Mouse (Mus musculus) regulatory T cell (primary cell): Measurements from ENCODE around the gene Tff1.

Source experiments
- in situ Hi-C: fragments of 300-600 bp; cut with MboI, MseI; formaldehyde crosslinking; loops from one replicate; pipeline ENCODE4 v1.15.1; 2025; ENCODE audit warnings: high pct_unique_total_duplicates

Gene Tff1

DNA sequence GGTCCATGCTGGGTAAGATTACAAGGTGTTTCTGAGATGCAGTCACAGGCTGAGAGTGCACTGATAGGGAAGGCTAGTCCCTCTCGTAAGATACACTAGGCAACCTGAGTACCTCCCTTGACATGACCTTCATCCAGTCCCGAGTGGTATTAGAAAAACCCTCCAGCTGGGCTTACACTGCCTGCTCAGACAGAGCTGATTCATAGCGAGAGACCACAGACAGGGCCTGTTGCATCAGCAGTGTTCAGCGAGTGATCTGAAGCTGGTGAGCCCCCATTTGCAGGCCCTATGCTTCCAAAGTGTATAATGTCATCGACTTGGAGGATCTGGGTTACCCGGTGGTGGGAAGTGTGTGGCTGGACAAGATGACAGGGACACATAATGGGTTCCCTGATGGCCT lies at the start of gene Tff1:
TSS of gene Tff1 (minus strand) at position 151 of the 400 bp plus-strand sequence.
- in situ Hi-C loops, result no loop called here

DNA sequence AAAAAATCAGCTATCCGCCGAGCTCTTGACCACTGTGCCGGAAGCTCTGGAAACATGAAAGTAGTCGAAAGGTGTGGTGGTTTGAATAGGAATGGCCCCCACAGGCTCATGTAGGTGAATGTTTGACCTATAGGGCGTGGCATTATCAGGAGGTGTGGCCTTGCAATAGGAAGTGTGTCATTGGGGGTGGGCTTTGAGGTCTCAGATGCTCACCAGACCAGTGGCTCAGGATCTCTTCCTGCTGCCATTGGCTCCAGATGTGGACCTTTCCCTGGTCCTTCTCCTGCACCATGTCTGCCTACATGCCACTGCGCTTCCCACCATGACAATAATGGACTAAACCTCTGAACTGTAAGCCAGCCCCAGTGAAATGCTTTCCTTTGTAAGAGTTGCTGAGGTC lies 46.8 kb upstream of the Tff1 start:
- in situ Hi-C loops, result no loop called here

DNA sequence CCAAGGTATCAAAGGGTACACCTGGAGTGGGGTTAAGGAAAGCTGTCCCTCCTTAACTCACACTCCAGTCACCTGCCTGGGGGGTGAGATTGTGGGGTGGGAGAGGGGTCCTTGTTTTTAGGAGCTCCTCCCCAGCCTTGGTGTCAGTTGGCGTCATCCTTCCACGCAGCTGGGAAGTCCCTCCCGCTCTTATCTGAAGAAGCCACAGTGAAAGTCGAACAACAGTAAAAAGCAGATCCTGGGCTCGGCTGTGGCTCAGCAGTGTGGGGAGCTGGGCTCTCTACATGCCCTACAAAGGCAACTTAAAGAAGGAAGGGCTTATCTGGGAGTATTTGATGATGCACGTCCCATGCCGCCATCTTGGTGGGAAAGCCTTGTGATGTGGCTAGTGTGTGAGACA lies 45.2 kb upstream of the Tff1 start:
- in situ Hi-C loops, result no loop called here

DNA sequence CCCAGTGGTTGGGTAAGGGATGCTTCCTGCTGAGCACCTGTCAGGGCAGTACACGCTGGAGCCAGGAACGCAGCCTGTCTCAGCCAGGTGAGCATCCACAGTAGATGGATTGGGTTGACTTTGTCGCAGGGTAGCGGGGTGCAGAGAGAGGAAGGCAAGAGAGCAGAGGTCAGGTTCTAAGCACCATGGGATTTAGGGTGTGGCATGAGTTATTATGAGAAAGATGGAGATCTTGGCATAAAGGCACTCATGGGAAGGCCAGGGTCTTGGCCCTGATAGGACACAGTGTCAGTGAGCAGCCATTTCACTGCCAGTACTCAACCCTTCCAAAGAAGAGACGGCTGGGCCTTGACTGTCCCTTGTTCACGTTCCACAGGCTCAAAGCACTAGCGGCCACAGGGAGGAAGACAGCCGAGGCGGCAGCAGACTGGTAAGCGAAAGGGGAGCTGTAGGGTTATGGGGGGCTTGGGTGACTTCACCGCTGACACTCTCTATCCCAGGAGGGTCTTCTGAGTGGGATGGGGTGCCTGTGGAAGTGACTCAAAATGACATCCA lies 44.4 kb upstream of the Tff1 start:
- in situ Hi-C loops, result no loop called here

DNA sequence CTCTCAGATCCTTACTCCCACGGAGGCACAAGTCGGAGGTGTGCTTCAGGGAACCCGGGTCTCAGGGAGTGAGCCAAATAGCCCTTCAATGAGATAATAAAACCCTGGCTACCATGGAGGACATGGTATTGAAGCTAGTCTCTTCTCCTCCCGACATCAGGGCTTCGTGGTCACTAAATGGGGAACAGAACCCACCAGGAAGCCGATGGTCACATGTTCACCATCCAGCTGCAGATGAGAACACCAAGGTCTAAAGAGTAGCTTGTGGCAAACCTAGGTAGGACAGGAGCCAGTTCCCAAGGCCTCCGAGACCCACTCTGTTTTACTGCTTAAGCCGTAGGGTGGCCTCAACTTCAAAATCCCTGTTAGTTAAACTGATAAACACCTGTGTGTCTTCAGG lies 43.6 kb upstream of the Tff1 start:
- in situ Hi-C loops, result no loop called here

DNA sequence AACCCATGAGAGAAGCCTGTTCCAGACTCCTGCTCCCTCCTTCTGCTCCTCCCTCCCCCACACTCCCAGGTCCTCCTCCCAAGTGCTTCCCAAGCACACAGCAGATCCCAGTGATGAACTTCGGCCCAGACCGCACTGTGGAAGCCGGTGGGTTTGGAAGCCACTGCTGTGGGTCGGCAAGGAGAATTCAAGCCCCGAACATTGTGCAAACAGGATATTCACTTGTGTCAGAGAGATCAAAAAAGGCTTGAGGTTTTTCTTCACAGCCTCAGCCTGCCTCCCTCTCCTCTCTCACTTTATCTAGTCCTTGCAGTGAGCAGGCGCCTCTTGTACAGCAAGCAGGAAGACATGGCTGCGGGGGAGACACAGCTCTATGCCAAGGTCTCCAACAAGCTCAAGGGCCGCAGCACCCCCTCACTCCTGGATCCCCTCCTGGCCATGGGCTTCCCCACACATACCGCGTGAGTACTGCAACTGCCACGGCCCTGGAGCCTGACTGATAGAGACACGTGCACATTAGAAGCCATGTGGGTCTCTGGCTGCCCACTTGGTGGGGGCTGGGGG lies 42.8 kb upstream of the Tff1 start, which contains the start of gene Ubash3a:
TSS of gene Ubash3a (plus strand) at position 103 of the 564 bp plus-strand sequence.
- in situ Hi-C loops, result no loop called here

DNA sequence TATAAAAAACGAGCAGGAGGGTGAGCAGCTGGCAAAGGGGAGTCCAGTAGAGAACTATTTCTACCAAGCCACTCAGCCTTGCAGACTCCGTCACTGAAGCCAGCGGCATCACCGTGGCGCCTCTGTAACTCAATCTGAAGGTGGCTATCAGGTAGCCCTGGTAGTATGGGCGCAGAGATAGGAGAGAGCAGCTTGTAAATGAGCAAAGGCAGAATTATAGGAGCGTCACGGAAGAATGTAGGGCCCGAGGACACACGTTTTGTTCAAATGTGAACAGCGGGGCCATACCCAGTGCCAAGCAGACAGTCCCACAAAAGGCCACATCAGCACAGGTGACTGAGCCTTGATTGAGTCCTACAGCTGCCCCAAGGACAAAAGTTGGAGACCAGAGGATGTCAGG lies 33.8 kb upstream of the Tff1 start, which contains the start of gene Tmprss3:
TSS of gene Tmprss3 (minus strand) at position 101 of the 400 bp plus-strand sequence.
- in situ Hi-C loops, result no loop called here

DNA sequence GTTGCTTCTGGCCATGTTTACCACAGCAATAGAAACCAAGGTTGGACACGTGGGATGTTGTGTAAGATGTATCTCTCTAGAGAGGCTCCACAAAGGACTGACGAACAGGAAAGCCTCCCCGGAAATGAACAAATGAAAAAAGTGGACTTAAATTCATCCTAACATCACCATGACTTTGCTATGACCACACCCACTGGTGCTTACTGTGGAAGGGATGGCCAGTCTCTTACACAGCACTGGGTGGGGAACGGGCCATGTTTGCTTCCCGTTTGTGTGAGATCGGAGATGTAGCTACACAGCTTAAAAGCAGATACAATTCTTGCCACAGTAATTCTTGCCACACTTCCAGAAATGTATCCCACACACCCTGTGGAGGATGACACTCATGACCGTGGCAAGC lies 31.2 kb upstream of the Tff1 start:
- in situ Hi-C loops, result no loop called here

DNA sequence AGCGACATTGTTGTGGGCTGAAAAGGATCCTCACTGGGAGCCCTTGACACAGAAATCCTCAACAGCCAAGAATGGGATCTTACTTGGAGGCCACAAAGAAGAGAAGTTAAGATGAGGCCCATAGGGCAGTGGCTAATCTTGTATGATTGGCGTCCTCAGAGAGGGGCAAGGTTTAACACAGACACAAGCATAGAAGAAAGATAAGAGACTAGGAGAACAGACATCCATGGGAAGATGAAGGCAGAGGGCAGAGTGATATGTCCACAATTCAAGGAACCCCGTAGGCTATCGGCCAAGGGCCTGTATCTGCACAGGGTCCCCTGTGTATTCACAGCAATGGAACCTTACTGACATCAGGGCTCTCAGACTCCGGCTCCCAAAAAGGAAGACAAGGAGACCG lies 30.1 kb upstream of the Tff1 start:
- in situ Hi-C loops, result no loop called here

DNA sequence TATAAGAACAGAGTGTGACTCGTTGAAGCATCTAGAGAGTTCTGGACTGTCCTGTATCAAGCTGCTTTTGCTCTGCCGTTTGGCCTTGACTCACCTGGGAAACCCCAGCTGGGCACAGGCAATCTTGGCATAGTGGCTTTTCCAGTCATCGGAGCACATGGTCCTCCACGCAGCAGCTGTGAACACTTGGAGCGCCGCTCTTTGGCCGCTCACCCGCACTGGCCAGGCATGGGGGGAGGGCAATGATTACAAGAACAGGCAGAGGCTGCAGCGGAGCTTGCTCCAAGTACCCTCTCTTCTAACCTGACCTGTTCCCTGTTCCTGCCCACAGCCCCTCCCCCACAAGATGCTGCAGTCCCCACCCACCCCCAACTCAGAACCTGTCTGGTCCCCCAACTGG lies 28.3 kb upstream of the Tff1 start:
- in situ Hi-C loops, result no loop called here

DNA sequence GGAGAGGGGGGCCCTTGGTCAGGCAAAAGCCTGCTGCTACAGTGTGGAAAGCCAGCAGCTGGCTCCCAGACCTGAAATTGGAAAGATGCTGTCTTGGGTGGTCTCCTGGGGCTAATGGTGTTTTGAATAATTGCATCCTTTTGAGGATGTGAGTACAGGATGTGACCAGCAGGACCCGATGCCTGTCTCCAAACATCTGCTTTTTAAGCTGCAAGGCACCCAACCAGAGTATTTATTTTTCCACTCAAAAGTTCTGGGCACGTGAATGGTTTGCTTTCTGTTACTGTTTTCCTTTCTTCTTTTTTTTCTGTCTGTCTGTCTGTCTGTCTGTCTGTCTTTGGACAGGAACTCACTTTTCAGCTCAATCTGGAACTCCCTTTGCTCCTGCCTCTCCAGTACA lies 27.6 kb upstream of the Tff1 start:
- in situ Hi-C loops, result no loop called here

DNA sequence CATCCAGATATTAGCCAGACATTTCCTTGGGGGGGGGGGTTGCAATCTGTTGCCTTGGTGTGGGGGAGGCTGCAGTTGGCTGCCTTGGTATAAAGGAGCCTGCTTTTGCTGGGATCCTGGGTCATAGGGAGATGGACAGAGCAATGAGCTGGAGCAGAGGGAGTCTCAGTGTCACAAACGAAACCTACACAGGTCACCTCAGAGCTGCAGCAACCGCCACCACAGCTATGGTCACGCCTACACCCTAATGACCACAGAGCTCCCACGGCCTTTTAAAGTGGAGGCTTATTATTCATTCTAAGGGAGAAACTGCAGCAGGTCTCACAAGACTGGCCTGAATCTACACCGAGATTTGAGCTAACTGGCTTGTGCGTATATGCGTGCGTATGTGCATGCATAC lies 26.7 kb upstream of the Tff1 start:
- in situ Hi-C loops, result no loop called here

DNA sequence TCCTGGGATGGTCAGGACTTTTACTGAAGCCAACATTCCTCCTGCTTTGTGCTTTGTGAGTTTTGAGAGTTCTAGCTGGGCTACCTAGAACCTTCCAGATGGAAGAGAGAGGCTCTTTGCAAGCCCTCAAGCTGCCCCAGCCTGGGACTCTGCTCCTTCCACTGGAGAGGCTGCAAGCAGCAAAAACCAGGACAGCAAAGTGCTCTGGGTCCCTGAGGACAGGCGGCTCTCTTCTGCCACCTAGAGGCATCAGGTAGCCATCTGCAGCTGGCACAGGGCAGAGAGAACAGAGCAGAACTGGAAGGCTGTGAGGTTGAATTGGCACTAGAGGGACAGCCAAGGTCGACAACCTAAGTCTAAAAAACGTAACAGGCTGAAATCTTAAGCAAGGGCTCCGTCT lies 22.3 kb upstream of the Tff1 start:
- in situ Hi-C loops, result no loop called here

DNA sequence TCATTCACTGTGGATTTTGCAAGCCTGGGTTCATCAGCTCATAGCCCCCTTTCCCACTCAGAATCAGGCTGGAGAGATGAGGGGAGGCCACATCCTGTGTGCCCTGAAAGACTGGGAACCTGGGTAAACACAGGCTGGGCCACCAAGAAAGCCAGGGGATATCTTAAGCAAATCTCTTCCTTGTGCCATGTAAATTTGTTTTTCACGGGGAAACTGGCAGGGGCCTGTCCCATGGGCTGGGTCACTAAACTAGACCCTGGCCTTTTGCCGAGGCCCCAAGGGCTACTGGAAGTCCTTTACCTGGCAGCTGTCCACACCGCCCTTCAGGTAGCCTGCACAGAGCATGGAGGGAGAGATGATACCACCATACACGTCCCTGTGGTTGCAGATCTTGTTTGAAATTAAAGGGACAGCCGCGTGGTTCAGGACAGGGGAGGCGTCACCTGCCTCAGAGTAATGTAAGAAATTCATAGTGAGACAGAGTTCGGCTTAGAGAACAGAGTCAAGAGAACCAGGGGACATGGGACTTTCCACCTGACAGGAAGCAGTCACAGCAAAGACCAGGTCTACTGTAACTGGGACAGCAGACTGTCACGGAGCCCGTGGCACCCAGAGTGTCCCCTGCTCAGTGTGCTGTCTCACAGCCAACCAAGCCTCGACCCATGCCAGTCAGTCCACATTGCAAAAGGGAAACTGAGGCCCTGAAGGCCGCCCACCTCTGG lies 19.4 kb upstream of the Tff1 start:
- in situ Hi-C loops, result no loop called here

DNA sequence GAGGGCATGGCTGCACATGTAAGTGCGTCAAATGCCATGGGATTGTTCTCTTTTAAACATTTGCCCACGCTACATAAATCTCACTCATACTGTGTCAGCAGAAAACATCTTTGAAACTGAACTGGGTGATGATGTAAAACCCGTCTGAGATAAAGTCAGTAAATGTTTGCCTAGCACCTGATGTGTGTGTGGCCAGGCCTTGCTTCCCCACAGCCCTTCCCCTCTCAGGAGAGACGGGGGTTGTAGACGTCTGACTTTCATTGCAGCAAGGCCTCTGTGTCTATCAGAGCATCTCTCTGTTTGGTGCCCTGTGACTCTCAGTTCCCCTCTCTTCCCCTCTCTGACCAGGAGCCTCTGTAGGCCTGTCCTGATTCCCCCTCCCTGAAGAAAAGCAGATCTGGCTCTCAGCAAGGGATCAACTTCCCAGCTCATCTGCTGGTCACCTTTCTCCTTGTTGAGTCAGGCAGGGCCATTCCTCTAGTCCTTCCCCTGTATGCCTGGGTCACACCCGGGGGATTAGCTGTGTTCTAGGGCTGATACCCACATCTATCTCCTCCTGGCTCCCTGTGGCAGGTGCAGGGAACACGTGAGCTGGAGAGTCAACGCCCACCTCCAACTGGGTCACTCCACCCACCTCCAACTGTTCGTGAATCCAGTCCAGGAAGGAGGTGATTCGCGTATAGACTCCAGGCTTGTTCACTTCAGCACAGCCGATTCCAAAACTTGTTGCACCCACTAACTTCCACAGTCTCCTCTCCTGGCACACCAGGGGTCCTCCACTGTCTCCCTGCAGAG lies 18.3 kb upstream of the Tff1 start:
- in situ Hi-C loops, result no loop called here

DNA sequence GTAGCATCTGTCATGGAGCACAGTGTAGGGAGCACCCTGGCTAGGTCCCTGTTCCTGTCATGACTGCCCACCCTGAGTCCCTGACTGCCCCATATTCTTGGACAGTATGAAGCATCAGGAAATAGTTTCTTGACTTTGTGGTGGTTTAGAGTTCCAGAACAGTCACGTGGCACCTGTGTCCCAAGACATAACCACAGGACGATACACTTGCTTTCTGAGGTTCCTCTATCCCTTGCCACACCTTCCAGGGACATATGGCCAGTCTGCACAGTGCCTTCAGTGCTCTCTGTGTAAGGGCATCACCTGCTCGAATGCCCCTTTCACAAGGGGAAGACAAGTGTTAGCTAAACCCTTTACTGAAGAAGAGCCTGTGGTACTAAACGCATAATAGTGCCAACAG lies 16.4 kb upstream of the Tff1 start:
- in situ Hi-C loops, result no loop called here

DNA sequence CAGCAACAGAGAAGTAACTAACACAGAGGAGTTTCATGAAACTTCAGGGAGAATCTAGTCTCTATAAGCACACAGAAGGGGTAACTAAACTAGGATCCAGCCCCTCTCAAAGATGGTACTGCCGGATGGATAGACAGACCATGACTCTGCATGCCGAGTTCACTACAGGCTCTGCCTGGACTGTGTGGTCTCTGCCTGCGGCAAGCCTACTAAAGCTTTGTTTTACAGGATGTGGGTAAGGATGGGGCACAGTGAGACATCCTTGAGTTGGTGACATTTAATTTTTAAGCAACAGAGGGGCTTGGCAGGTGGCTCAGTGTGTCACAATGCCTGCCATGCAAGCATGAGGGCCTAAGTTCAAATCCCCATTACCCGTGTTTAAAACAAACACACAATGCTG lies 11.2 kb upstream of the Tff1 start:
- in situ Hi-C loops, result no loop called here

DNA sequence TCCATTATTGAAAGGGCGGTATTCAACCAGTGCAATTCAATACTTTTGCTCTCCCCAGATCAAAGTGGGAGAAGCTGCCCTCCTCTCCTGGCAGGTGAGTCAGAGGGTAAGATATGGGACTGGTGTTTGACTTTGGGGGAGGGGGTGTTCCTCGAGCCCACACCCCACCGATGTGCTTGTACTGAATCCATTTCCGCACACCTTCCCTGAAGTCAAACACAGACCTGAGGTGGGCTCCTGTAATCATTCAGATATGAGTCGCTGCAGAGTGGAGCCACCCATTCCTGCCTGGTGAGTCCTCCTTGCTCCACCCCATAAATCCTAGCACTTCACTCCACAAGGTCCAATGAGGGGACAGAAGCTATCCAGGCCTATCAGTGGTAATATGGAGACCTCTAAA lies 4.7 kb upstream of the Tff1 start:
- in situ Hi-C loops, result no loop called here

DNA sequence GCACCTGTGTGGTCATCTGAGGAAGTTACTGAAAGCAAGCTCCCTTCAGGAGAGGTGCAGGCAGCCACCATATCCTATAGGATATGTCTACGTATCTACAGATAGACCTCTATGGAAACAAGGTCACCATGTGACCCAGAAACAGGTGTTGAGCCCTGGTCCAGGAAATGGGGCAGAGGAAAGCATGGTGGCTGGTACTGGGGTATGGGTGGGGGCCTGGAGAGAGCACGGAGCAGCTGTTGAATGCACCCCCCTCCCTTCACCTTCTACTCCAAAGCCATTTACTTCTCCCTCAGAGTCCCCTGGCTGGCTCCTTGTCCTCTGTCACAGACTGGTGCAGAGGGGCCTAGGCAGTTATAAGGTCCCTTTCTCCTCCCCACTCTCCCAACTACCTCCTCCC lies 1.3 kb downstream of the Tff1 start:
- in situ Hi-C loops, result no loop called here

DNA sequence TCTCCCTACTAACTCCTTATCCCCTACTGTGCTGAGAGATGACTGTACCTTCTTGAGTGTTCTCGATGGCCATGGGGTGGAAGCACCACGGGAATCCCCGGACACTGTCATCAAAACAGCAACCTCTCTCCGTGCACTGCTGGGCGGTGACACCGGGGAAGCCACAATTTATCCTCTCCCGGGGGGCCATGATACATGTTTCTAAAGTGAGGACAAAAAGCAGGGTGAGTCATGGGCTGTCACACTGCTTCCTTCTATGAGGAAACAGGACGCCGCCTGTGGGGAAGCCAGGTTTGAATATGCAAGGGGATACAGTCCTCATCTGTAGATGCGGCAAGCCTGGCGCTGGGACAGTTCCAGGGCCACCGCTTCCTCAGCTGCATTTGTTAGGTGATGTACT lies 2.5 kb downstream of the Tff1 start:
- in situ Hi-C loops, result no loop called here

DNA sequence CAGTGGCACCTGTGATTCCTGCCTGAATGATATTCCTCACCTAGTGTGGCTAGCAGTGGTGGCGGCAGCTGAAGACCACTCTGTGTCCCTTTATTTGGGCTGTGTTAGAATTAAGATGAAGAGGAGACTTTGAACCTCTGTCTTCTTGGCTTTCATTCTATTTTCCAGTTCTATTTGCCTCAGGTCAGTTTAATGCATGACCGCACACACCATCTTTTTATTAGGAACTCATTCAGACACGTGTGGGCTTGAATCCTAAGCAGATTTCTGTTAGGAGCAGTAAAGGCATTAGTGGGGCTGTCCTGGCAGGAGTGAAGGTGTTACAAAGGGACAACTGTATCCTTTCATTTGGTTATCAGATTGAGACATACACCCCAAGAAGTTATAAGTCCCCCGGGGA lies 4.8 kb downstream of the Tff1 start:
- in situ Hi-C loops, result no loop called here

DNA sequence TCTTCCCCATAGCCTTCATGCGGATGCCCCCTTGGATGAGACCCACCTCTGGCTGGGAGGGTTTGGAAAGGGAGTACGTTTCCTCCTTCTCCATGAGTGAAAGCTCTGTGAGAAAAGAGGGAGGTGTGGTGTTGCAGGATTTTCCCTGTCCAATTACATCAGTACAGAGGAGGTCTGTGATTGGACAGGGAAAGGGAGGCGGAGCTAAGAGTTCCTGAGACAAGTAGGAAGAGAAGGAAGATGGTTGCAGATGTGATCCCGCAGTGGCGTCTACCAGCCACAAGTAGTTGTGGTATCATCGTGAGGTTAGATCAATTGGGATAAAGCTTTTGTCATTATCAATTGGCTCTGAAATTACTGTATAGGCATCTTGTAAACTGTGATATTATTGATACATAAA lies 7.2 kb downstream of the Tff1 start:
- in situ Hi-C loops, result loop anchor here (10.0 kb wide), 1 partner anchor 307 kb away; no protein-coding TSS in a partner anchor
